In genomic region chr1:36271516-36272230, GRCm38 (mm10) we compare ENCODE assay signal across 9 mouse cellular contexts. TPM values are rescaled to one million over a fixed set of nuclear protein-coding genes. Genes with fewer than 3 reads are reported as not detected.
DNase-seq lines count a peak whose midpoint lies in the region; ATAC-seq and TF ChIP-seq lines count a peak whose summit lies in the region.
"Had no signal": no experiment of that assay in that cellular context is flagged by ENCODE, and none has a peak within 500 bp of the region (broad histone marks: within the 10 kb centered on the region; RNA-seq: fewer than 3 reads in every experiment).

No protein-coding gene starts in this region.

- peak overlapping the region; percentile 75 for H3K27ac ChIP-seq in heart, adult 2 months
- H3K27ac ChIP-seq in lung, embryonic 15.5 days = peak overlapping the region; percentile 41
- H3K27ac ChIP-seq in kidney, postnatal 0 days = peak overlapping the region; percentile 86
- H3K27ac ChIP-seq in layer of hippocampus, adult 2 months = no peak overlapping the region

- DNase-seq in heart, adult 2 months = no peak
- DNase-seq in heart, adult 8-10 months (ENCODE audit: low spot score) = no peak
- DNase-seq in lung, adult 18-20 months = no peak
- no peak for DNase-seq in kidney, postnatal 0 days (ENCODE audit: low spot score)
- DNase-seq in retina, embryonic 14.5 days (ENCODE audit: low spot score) = no peak
- DNase-seq in layer of hippocampus, adult 2 months (ENCODE audit: low spot score in 2 of 2) = no peak
- DNase-seq: forebrain, postnatal 0 days had no signal

- 57% methylated on average over 8 of the region's 8 CpGs for WGBS in heart, adult 2 months
- 61% methylated on average over 8 of the region's 8 CpGs for WGBS in lung, embryonic 15.5 days
- 58% methylated on average over 8 of the region's 8 CpGs for WGBS in kidney, postnatal 0 days

- H3K4me3 ChIP-seq in heart, adult 2 months = no peak overlapping the region
- H3K4me3 ChIP-seq in lung, embryonic 15.5 days = no peak overlapping the region
- 0 out of 2 replicates have a peak overlapping the region, but pooled peaks have one; percentile 3 for H3K4me3 ChIP-seq in kidney, postnatal 0 days (replicated peaks; ENCODE audit: low read depth, low read length)
- no peak overlapping the region for H3K4me3 ChIP-seq in layer of hippocampus, adult 2 months

- H3K36me3 ChIP-seq in heart, adult 2 months (ENCODE audit: control insufficient read depth, insufficient read depth, low read length) = no peaks in the 10 kb centered on the region
- H3K36me3 ChIP-seq in lung, embryonic 15.5 days = no peaks in the 10 kb centered on the region
- no peaks in the 10 kb centered on the region for H3K36me3 ChIP-seq in kidney, postnatal 0 days (ENCODE audit: insufficient read depth, low read length)

- H3K4me1 ChIP-seq in heart, adult 2 months (ENCODE audit: control insufficient read depth, insufficient read depth, low read length) = peaks cover 15% of the 10 kb centered on the region
- peaks cover 45% of the 10 kb centered on the region for H3K4me1 ChIP-seq in lung, embryonic 15.5 days
- H3K4me1 ChIP-seq in kidney, postnatal 0 days (replicated peaks; ENCODE audit: insufficient read depth, low read length) = peaks cover 38% of the 10 kb centered on the region

- intact Hi-C loops in heart, adult 2 months (cut with DNase I) = no loop called here

- H3K79me2 ChIP-seq in heart, adult 2 months (replicated peaks; ENCODE audit: control insufficient read depth, insufficient read depth, low read length) = no peaks in the 10 kb centered on the region

- ATAC-seq in lung, embryonic 15.5 days (ENCODE audit: borderline replicate concordance, extremely low read depth, low FRiP score, low TSS enrichment) = no peak
- ATAC-seq in kidney, postnatal 0 days (replicated peaks; ENCODE audit: low FRiP score, low read depth) = no peak
- ATAC-seq in neutrophil, adult 5-6 weeks (ENCODE audit: extremely low read depth, insufficient number of reproducible peaks, low FRiP score, poor library complexity, severe bottlenecking) = peak; percentile 3; the same call in 1 of the 2 replicates
- ATAC-seq: forebrain, postnatal 0 days had no signal

- H3K9ac ChIP-seq in heart, adult 2 months (ENCODE audit: low read depth, low read length) = peak overlapping the region; percentile 17; the same call in 1 of the 2 replicates
- H3K9ac ChIP-seq in lung, embryonic 15.5 days = no peak overlapping the region
- H3K9ac ChIP-seq in kidney, postnatal 0 days (ENCODE audit: low read depth, low read length) = no peak overlapping the region
- H3K9ac ChIP-seq: forebrain, postnatal 0 days had no signal

- no peak for TF ChIP-seq CTCF in heart, adult 2 months (IDR thresholded peaks at IDR 0.05)
- no peak for TF ChIP-seq CTCF in kidney, postnatal 0 days (IDR thresholded peaks at IDR 0.05; ENCODE audit: low read depth)
- no peak for TF ChIP-seq CTCF in layer of hippocampus, adult 2 months (conservative IDR thresholded peaks at IDR 0.05)

- TF ChIP-seq EP300 in heart, adult 2 months (IDR thresholded peaks at IDR 0.05; ENCODE audit: insufficient read depth, low read depth, low read length) = no peak

- no peaks in the 10 kb centered on the region for H3K27me3 ChIP-seq in heart, adult 2 months (ENCODE audit: control insufficient read depth, insufficient read depth, low read length)
- H3K27me3 ChIP-seq in lung, embryonic 15.5 days = peaks cover 6% of the 10 kb centered on the region; the same call in 1 of the 2 replicates
- no peaks in the 10 kb centered on the region for H3K27me3 ChIP-seq in kidney, postnatal 0 days (ENCODE audit: insufficient read depth, low read length)

- no peak for TF ChIP-seq POLR2A in heart, adult 2 months (IDR thresholded peaks at IDR 0.05; ENCODE audit: insufficient read depth, low read depth, low read length)

- peak overlapping the region; percentile 39 for H3K4me2 ChIP-seq in lung, embryonic 15.5 days
- H3K4me2 ChIP-seq in kidney, postnatal 0 days (ENCODE audit: low read length) = peak overlapping the region; percentile 47

- no peaks in the 10 kb centered on the region for H3K9me3 ChIP-seq in lung, embryonic 15.5 days
- H3K9me3 ChIP-seq in kidney, postnatal 0 days (replicated peaks; ENCODE audit: low read length) = no peaks in the 10 kb centered on the region

RNA-seq across cellular contexts. Expression of gene Neurl3, which starts 2.8 kb away (rescaled TPM):
- total RNA-seq in heart, adult 2 months (2021) = 1 to 10 TPM; 2.2 to 3.0 TPM
- polyA plus RNA-seq in heart, adult 2 months (2012; rRNA removed) = 5.8 and 6.1 TPM in 2 replicates
- 1 to 10 TPM; 2.0 to 4.4 (median 2.8) TPM for total RNA-seq in heart, adult 8-10 months (2022)
- polyA plus RNA-seq in lung, embryonic 15.5 days (2015; fragmentation: Nextera tagmentation; extraction: Ambion mirVana) = 8.0 and 8.3 TPM in 2 replicates
- polyA plus RNA-seq in kidney, postnatal 0 days (2015; fragmentation: Nextera tagmentation; extraction: Ambion mirVana) = 13.3 and 14.1 TPM in 2 replicates
- 433 and 491 TPM in 2 replicates for total RNA-seq in neutrophil, adult 5-6 weeks (2017)
- under 1 TPM; 0.44 to 0.92 TPM for total RNA-seq in layer of hippocampus, adult 2 months (2021)

RNA-seq across cellular contexts. Expression of gene Uggt1, which starts 27.2 kb away (rescaled TPM):
- 10 to 100 TPM; 28.4 to 29.8 TPM for total RNA-seq in heart, adult 2 months (2021)
- polyA plus RNA-seq in heart, adult 2 months (2012; rRNA removed) = 7.3 and 17.5 TPM in 2 replicates
- total RNA-seq in heart, adult 8-10 months (2022) = 10 to 100 TPM; 26.8 to 31.9 (median 28.4) TPM
- 52.6 and 57.2 TPM in 2 replicates for polyA plus RNA-seq in lung, embryonic 15.5 days (2015; fragmentation: Nextera tagmentation; extraction: Ambion mirVana)
- polyA plus RNA-seq in kidney, postnatal 0 days (2015; fragmentation: Nextera tagmentation; extraction: Ambion mirVana) = 41.2 and 42.7 TPM in 2 replicates
- total RNA-seq in neutrophil, adult 5-6 weeks (2017) = 103 and 117 TPM in 2 replicates
- 10 to 100 TPM; 37.1 to 39.0 TPM for total RNA-seq in layer of hippocampus, adult 2 months (2021)

RNA-seq across cellular contexts. Expression of gene Arid5a, which starts 35.9 kb away (rescaled TPM):
- total RNA-seq in heart, adult 2 months (2021) = 10 to 100 TPM; 10.2 to 12.4 TPM
- polyA plus RNA-seq in heart, adult 2 months (2012; rRNA removed) = 4.7 and 4.9 TPM in 2 replicates
- 10 to 100 TPM in 2 of 4 experiments, 1 to 10 TPM in 2; 4.7 to 16.6 (median 9.9) TPM for total RNA-seq in heart, adult 8-10 months (2022)
- 8.0 and 8.9 TPM in 2 replicates for polyA plus RNA-seq in lung, embryonic 15.5 days (2015; fragmentation: Nextera tagmentation; extraction: Ambion mirVana)
- 6.7 and 7.4 TPM in 2 replicates for polyA plus RNA-seq in kidney, postnatal 0 days (2015; fragmentation: Nextera tagmentation; extraction: Ambion mirVana)
- 199 and 207 TPM in 2 replicates for total RNA-seq in neutrophil, adult 5-6 weeks (2017)
- 10 to 100 TPM; 15.1 to 15.4 TPM for total RNA-seq in layer of hippocampus, adult 2 months (2021)

Comparison
In these comparisons a context has a peak if more than half of its experiments do, and no peak if none do; other contexts are left out.
1. RNA of gene Neurl3, which starts 2.8 kb away (total RNA-seq): 433 to 491 TPM in neutrophil, adult 5-6 weeks; 2.0 to 4.4 TPM in heart, adult 8-10 months, 2.2 to 3.0 TPM in heart, adult 2 months and 0.44 to 0.92 TPM in layer of hippocampus, adult 2 months; every median in the first group is over 10 times any median in the second.
2. RNA of gene Arid5a, which starts 35.9 kb away (total RNA-seq): 199 to 207 TPM in neutrophil, adult 5-6 weeks; 15.1 to 15.4 TPM in layer of hippocampus, adult 2 months, 10.2 to 12.4 TPM in heart, adult 2 months and 4.7 to 16.6 TPM in heart, adult 8-10 months; every median in the first group is over 10 times any median in the second.